Mouse (Mus musculus) olfactory bulb, adult 2 months (tissue): Measurements from ENCODE around the gene Pkd1l1. TPM values are rescaled to one million over a fixed set of nuclear protein-coding genes. Genes with fewer than 3 reads are reported as not detected.
A peak's percentile ranks its signal among the peaks of the same experiment; 100 is the strongest.

Source experiments
- H3K27ac ChIP-seq: fragments of 200-500 bp; 2 replicates; pipeline ENCODE4 v1.5.1; 2012; ENCODE audit warnings: low read depth, low read length; ENCODE audit not compliant: insufficient read depth
- H3K4me1 ChIP-seq: fragments of 200-500 bp; 2 replicates; pipeline ENCODE4 v1.6.1; 2012; ENCODE audit warnings: low read length; ENCODE audit not compliant: control insufficient read depth, insufficient read depth
- H3K4me3 ChIP-seq: fragments of 200-500 bp; 2 replicates; pipeline ENCODE4 v1.5.1; 2012; ENCODE audit warnings: mild to moderate bottlenecking, low read depth, low read length, moderate library complexity; ENCODE audit not compliant: insufficient read depth
- CTCF ChIP-seq: fragments of 200-500 bp; IDR thresholded peaks from 2 replicates; pipeline ENCODE4 v1.5.1; 2012; ENCODE audit warnings: low read depth, mild to moderate bottlenecking, low read length, moderate library complexity; ENCODE audit not compliant: insufficient read depth
- POLR2A ChIP-seq: fragments of 200-500 bp; IDR thresholded peaks from 2 replicates; pipeline ENCODE4 v1.6.1; 2012; ENCODE audit warnings: mild to moderate bottlenecking, low read depth, low read length, moderate library complexity; ENCODE audit not compliant: insufficient read depth
- WGBS: fragments of 180-500 bp; shearing (Covaris S2); methylation state at CpG from one replicate; pipeline ENCODE4 v1.1.7; 2018; 5-methylcytosine and 5-hydroxymethylcytosine counted together
- polyA plus RNA-seq: library from polyadenylated mRNA; stranded (reverse); fragments of >200 nt; gene quantifications from 2 replicates; pipeline ENCODE4 v1.2.4, GENCODE M21; 2012; ENCODE audit warnings: low replicate concordance; ENCODE audit not compliant: missing spikeins, insufficient read depth, insufficient read length

The Pkd1l1 gene
- polyA plus RNA-seq = not detected in 2 replicates

DNA sequence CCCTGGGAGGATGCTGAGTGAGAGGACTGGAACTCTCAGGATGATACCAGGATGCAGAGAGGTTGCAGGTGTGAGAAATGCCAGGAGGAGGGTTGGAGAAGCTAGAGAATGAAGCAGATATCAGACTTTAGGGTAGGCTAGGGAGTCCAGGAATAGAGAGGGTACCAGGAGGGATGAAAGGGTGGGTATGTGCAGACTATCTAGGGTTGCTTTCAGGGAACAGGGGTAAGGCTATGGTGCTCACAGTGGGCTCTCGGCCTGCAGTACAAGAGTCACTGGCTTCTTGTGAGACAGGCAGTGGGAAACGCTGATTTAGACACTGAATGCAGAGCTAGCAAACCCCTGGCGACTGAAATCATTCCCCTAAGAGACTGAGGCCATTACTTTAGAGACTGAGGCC, at the start of gene Pkd1l1:
Gene Pkd1l1, minus strand, starts transcription at position 101 of the 400 bp plus-strand sequence.
- no peak for TF ChIP-seq CTCF
- TF ChIP-seq POLR2A = no peak

DNA sequence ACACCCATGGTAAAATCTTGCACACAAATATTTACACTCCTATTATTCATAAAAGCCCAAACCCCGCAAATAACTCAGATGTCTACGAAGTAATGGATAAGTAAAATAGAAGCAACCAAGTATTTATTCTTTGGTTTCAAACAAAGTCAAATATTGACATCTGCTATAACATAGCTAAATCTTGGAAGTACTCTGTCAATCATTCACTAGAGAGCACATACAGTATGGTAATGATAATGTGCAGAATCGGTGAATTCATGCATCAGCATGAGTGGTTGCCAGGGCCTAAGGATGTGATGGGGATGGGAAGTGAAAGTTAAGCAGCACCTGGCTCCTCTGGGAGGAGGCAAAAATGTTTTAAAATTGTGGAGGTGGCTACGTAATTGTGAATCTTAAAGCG, 47.1 kb upstream of the Pkd1l1 start:
- 93% methylated on average over 5 of the region's 5 CpGs for WGBS
- H3K4me1 ChIP-seq = no peaks in the 10 kb centered on the region
- H3K27ac ChIP-seq = no peak overlapping the region
- TF ChIP-seq CTCF (no peak), POLR2A (no peak)
- no peak overlapping the region for H3K4me3 ChIP-seq

More for the DNA sequence above, at the start of gene Pkd1l1:
- H3K27ac ChIP-seq = no peak within 1 kb of the TSS
- no peak within 1 kb of the TSS for H3K4me3 ChIP-seq
- WGBS = 73% methylated on average over 3 of the region's 3 CpGs
- H3K4me1 ChIP-seq = no peaks in the 10 kb centered on the region

DNA sequence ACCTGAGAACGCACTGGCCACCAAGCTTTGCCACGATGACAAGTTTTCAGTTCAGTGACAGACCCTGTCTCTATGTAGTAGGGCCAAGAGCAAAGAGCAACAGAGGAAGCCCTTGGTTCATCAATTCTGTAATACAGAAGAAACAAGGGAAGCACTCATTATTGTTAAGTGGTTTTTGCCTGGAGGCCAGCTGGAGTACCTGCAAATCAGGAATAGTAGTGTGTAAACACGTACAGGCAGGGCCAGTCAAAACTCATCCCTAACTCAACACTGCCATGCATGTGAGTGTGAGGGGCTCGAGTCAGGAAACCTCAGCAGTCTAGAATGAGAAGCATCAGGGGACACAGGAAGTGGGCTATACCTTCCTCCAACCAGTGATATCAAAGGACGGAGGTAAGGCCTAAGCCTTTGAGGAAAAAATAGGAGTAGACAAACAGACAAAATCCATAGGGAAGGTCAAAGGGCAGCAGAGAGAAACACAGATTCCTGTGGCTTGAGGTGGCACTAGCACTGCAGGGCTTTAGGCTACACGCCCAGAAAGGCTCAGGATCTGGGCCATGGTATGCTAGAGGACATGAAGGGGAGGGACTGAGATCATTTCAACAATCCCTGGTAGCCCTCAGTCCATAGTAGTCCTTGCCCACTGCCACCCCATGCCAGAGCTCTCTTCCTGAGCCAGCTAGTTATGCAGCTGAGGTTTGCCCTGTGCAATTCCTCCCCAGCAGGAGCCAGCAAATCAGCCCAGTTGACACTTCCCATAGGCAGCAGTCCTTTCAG, 45.6 kb upstream of the Pkd1l1 start:
- no peaks in the 10 kb centered on the region for H3K4me1 ChIP-seq
- no peak overlapping the region for H3K27ac ChIP-seq
- no peak overlapping the region for H3K4me3 ChIP-seq
- no peak for TF ChIP-seq CTCF
- TF ChIP-seq POLR2A = no peak
- 90% methylated on average over 6 of the region's 6 CpGs for WGBS

DNA sequence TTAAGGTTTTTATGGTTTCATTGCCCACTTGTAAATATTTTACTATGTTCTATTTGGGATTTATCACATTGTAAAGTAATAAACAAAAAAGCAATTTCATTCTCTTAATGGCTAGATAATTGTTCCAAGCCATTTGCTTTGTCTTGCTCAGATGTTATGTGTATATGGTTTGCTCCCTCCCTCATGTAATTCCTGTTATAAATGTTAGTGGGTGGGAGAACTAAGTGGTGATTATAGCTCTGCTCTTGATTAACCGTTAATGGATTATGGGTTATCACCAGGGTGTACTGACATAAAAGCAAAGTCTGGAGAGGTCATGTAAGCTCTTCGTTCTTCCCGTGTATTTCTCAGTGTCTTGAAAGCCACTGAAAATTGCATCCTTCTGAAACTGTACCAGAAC, 41.7 kb upstream of the Pkd1l1 start:
- H3K27ac ChIP-seq = no peak overlapping the region
- TF ChIP-seq POLR2A = no peak
- TF ChIP-seq CTCF = no peak
- WGBS = 33% methylated on average over 3 of the region's 3 CpGs
- peaks cover 3% of the 10 kb centered on the region for H3K4me1 ChIP-seq
- H3K4me3 ChIP-seq = no peak overlapping the region

DNA sequence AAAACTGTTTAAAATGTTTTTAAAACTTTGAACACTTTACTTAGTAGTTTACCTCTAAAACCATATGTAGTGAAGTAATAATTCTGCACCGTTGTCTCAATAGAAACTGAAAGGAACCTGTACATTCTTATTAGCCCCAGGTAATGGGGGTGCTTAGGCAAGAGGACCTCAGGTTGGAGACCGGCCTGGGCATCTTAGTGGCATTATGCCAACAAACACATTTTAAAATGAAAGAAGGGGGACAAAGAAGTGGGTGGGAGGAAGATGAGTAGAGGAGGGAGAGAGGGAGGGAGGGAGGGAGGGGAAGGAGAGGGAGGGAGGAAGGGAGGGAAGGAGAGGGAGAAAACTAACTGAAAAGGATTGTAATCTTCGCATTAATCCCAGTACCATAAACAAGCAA, 38.3 kb upstream of the Pkd1l1 start:
- Histone ChIP-seq H3K4me3 (peak overlapping the region; percentile 94), H3K27ac (no peak overlapping the region), H3K4me1 (peaks cover 3% of the 10 kb centered on the region)
- TF ChIP-seq CTCF (no peak), POLR2A (no peak)
- 9% methylated on average over 3 of the region's 3 CpGs for WGBS

DNA sequence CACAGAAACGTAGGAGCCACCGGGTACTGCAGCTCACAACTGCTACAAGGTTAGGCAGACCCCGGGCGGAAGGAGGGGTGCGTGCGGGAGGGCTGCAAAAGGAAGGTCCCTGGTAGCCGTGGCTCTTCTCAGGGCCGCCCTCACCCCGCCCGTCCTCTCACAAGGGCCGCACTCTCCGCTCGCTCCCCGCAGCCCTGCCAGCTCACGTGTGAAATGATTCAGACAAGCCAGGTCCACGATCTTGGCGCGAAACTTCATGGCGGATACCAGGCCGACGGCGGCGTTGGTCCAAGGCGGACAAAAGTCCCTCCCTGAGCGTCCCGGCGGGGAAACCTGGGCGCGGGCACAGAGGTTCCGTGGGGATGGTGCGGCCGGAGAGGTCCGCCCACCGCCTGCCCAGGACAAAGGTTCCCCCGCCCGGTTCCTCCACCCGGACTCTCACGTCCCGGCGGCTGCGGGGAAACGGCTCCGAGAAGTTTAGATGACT, 37.8 kb upstream of the Pkd1l1 start, which contains the start of gene Hus1:
Gene Hus1, minus strand, starts transcription at position 339 of the 487 bp plus-strand sequence.
- WGBS = under 1% methylated on average over 43 of the region's 43 CpGs
- TF ChIP-seq POLR2A (peak; percentile 47; the same call in 1 of the 2 replicates), CTCF (no peak)
- peak within 1 kb of the TSS; percentile 60; the same call in 1 of the 2 replicates for H3K27ac ChIP-seq
- peaks cover 3% of the 10 kb centered on the region for H3K4me1 ChIP-seq
- H3K4me3 ChIP-seq = peak within 1 kb of the TSS; percentile 94

DNA sequence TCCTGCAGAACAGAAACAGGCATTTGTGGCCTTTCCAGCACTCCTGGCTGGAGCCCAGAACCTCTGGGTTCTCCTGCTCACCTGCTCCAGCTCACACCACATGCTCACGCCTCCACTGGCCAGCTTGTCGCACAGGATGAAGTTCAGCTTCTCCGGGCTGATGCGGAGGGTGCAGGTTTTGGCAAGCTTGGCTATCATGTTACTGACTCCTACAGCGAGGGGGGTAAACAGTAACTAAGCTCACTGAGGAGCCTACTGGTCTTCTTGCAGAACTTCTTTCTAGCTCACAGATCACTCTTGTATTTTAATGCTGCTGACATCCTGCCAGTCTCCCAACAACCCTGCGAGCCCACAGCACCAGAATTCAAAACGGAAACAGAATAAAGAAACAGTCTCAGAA, 37.4 kb upstream of the Pkd1l1 start:
- TF ChIP-seq POLR2A (no peak), CTCF (no peak)
- WGBS = under 1% methylated on average over 7 of the region's 7 CpGs
- H3K4me1 ChIP-seq = peaks cover 3% of the 10 kb centered on the region
- H3K27ac ChIP-seq = peak overlapping the region; percentile 60; the same call in 1 of the 2 replicates
- H3K4me3 ChIP-seq = peak overlapping the region; percentile 94

DNA sequence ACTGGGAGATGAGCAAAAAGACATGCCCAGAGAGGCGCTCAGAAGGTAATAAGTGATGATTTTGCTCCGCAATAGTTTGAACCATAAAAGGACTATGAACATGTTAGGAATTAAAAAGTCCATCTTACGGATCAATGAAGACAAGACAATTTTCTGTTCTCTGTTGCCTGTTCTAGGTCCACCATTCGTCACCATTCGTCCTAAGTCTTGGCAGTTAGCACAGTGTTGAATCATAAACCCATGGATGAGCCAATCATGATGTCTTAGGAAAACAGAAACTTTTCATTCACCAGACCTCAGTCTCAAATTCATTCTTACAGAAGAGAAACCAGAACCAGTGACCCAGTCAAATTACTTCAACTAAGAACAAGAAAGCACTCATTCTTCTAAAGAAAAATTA, 35.7 kb upstream of the Pkd1l1 start:
- WGBS = 99% methylated on average over 5 of the region's 5 CpGs
- TF ChIP-seq POLR2A = no peak
- no peak for TF ChIP-seq CTCF

DNA sequence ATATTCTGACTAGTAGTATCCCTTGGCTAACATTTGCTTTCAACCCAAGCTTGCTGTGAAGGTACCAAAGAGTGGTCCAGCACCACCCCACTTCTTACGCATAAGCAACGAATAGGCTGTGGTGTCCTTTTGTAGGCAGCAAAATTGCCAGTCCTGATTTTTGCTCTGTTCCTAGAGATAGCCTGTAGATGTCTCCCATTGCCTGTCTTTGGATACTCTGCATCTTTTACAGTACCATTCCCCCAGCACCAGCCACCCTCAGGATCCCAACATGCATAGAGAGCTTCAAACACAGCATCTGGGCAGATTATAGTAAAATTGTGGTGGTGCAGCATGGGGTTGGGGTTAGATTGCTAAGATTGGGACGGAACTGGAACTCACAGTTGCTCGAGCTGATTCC, 15.0 kb upstream of the Pkd1l1 start:
- 87% methylated on average over 4 of the region's 4 CpGs for WGBS
- Histone ChIP-seq H3K4me3 (no peak overlapping the region), H3K4me1 (no peaks in the 10 kb centered on the region), H3K27ac (no peak overlapping the region)
- no peak for TF ChIP-seq CTCF
- no peak for TF ChIP-seq POLR2A

More for the DNA sequence above, 35.7 kb upstream of the Pkd1l1 start:
- peaks cover 3% of the 10 kb centered on the region for H3K4me1 ChIP-seq
- H3K27ac ChIP-seq = no peak overlapping the region
- no peak overlapping the region for H3K4me3 ChIP-seq

DNA sequence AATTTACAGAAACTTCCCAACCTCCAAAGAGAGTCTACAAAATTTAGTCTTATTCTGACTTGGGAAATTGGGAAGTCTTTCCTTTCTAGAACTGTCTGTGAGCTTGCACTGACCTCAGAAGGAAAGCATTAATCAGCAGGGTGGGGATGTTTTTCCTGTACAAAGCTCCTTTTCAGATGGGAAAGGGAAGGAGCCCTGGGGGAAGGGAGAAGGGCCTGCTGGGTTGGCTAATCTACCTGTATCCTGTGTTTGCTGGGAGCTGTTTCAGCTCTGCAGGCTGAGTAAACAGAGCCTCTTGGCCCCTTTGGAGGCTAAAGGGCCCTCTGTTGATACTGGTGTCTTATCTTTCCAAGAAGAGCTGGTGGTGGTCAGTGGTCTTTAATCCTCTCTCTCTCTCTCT, 13.0 kb upstream of the Pkd1l1 start:
- TF ChIP-seq POLR2A (no peak), CTCF (no peak)
- H3K4me3 ChIP-seq = no peak overlapping the region
- no peaks in the 10 kb centered on the region for H3K4me1 ChIP-seq
- H3K27ac ChIP-seq = no peak overlapping the region
